Mouse (Mus musculus) thymus, postnatal 4 days (tissue): ENCODE measurements around the gene Dcun1d2.
"Not testable (repeated sequence)": the region's sequence is repeated elsewhere in the genome, so short reads cannot be mapped to it uniquely, and the experiment has no call there.

Experiments
- DNase-seq: peaks from one replicate; pipeline ENCODE4 v3.0.0; 2021

Gene Dcun1d2

DNA sequence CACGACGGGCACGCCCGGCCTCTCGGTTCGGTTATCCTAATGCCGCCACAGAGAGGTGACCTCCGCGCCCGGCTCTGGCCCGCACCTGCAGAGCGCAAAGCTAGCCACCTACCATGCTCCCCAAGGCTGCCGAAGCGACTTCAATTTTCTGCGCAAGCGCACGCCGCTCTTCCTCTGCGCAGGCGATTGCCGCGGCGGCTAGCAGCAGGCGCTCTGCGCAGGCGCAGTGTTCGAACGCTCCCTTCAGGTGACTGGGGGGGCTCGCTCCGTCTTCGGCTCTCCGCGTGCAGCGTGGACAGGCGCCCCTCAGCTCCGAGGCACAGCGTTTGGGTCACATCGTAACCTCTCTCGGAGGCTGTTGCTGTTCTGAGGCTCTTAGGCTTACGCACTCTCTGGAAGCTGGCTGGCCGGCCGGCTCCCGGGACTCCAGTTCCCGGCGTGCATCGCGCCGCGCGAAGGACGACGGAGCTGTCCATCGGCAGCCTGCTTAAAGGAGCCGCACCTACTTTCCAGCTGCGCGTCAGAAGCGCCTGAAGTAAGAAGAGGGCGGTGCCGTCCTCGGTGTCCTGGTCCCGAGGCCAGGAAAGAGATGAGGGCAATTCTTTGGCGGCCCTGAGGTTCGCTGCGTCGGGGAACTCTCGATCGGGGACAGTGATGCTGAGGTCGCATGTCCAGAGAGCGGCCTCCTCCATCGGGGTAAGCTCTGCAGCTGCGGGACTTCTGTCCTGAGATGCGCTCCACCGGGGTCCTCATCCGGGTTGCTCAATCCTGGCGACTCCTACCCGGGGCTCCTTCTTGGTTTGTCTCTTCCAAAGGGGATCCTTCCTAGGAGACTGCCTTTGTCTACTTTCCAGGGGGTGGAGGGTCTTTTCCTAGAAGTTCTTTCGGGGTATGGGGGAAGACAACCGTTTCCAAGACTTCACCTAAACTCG, at the start of gene Dcun1d2, which contains the start of gene Tmco3:
TSS of gene Dcun1d2 (minus strand) at position 440 of the 932 bp plus-strand sequence.
TSS of gene Tmco3 (plus strand) at position 499 of the 932 bp plus-strand sequence.
- peak; percentile 99 for DNase-seq

DNA sequence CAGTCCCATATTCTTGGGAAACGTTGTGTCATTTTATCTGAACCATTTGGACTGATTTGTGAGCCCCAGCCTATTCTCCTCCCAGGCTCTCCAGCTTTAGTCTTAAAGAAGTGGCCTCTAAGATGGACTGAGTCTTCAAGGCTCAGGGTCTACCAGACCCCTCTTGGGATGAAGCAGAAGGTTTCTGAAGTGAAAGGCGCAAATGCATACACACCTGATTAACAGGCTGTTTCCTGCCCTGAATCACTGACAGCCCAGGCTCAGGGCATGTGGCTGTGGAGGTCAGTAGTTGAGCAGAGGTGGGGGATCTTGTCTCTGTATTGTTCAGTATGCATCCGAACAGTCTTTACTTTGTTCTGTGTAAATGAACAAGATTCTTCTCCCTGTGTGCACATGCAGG, 49.7 kb upstream of the Dcun1d2 start:
- DNase-seq: no peak

DNA sequence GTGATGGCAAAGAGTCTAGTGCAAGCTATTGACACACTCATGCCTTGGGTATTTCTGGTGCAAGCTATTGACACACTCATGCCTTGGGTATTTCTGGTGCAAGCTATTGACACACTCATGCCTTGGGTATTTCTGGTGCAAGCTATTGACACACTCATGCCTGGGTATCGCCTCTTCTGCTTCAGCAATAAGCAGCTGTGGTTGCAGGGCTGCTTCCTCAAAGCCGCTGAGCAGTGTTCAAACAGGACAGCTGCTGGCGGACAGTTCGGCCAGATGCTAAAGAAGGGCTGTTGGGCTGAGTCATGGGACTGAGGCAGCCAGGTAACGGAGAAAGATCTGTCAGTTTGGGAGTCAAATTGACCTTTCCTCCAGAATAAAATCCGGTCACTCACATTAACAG, 49.3 kb upstream of the Dcun1d2 start:
- DNase-seq: not testable (repeated sequence)

DNA sequence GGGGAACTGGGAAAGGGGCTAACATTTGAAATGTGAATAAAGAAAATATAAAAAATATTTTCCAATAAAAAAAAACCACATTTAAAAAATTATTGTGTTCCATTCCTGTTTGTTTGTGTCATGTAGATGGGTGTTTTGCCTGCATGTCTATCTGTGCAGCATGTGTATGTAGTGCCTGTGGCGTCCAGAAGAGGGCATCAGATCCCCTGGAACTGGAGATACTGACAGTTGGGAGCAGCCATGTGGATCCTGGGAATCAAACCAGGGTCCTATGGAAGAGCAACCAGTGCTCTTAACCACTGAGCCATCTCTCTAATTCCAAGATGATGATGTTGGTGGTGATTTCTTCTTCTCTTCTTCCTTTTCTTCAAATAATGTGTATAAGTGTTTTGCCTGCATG, 46.7 kb upstream of the Dcun1d2 start:
- peak; percentile 37 for DNase-seq

DNA sequence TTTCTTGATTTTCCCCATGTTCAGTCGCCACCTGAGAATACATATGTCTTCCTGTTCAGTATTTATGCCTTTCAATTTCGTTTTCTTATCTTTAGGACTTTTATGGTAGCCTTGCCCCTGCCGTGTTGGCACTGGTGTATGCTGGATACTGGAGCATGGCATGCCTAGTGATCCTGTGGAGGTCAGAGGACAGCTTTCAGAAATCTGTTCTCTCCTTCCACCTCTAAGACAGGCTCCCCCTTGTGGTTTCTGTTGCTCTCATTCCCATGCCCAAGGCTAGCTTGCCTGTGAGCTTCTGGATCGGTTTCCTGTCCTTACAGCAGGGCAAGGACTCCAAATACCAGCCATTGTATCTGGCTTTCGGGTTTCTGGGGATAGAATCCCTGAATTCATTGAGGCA, 38.7 kb upstream of the Dcun1d2 start:
- DNase-seq: peak; percentile 49

DNA sequence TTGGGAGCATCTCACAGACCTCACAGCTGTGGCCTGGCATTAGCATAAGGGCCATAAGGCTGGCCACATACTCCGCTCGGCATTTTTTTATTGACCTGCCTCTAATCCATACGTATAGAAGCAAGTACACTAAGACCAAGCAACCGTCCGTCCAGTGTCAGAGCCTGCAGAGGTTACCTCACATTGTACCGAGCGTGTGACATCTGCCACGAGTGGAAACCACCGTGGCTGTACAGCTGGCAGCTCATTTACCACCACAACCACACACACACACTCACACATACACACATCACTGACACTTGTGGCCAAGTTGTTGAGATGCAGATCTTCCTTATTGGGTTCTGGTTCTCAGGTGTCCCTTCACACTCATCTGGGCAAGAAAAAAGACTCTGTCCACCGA, 28.7 kb upstream of the Dcun1d2 start:
- peak; percentile 39 for DNase-seq

DNA sequence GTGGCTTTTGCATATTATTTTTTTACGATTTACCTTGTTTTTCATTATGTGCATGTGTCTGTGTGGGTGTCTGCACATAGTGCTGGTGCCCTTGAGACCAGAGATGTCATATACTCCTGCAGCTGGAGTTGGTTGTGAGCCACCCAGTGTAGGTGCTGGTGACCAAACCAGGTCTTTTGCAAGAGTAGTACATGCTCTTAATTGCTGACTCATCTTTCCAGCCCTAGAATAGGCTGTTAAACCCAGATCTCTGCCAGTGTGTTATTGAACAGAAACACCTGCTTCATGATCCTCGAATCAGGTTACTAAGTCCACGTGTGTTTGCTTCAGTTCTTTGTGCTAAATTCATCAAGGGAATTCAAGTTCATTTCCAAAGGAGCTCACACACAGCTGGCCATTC, 27.0 kb upstream of the Dcun1d2 start:
- no peak for DNase-seq

DNA sequence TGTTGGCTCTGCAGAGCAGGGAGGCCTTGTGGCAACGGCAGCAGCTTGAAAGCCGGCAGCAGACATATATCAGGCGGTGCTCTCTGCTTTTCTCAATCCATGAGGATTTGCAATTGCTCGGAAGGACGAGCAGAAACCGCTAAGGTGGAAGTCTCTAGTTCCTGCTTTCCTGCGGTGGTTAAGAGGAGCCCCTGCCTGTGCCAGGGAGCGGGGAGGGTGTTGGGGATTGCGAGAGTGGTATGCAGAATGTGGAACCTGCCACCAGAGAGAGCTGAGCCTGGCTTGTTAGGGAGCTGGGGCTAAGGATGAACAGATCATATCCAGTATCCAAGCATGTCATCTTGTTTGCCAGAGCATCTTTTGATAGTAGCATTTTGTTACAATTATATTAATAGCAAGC, 19.0 kb upstream of the Dcun1d2 start:
- no peak for DNase-seq

DNA sequence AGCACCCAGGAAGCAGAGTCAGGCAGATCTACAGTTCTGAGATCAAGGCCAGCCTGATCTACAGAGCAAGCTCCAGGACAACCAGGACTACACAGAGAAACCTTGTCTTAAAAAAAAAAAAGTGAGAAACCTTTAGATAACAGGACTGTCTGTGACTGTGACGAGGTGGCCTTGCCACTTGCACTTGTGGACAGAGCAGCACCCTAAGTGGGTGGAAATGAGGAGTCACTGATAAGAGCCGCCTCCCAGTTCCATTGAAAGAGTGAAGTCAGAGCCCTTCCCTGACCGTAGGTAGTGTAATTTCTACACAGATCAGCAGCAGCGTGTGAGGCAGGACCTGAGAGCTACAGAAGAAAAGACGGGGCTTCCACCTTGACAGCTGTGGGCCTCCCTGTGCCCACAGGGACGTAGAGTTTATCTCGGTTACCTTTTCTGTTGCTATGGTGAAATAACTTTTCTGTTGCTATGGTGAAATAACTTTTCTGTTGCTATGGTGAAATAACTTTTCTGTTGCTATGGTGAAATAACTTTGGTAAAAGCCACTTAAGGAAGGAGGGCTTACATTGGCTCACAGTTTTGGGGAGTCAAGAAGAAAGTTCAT, 18.5 kb upstream of the Dcun1d2 start:
- no peak for DNase-seq

DNA sequence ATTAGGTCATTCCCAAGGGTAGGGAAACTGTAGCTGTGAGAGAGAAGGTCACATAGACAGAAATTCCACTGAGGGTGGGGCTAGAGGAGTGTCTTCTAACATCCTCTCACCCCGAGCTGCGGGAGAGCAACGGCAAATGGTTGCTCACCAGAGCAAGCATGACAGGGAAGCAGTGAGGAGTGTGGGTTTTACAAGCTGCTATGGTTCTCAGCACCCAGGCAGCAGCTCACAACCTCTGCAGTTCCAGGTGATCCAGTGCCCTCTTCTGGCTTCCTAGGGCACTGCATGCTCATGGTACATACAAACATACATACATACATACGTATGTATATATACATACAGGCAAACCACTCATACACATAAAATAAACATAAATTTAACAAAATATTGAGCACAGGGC, 18.0 kb upstream of the Dcun1d2 start:
- DNase-seq: no peak

DNA sequence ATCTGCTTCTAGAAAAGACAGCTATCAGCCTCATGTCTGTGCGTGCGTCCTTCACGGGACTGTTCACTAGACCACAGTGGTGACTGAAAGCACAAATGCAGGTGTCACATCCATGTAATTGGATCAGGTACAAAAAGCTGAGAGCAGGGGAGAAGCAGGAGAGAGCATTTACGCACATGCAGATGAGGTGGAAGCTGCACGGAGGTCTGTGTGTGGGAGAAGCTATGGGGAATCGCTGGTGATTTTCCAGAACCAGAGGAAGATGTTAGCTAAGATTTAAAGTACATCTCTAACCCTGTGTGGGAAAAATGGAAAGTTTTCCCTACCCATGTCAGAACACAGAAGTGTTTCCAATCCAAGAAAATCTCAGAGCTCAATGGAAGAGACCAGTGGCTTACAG, 17.5 kb upstream of the Dcun1d2 start:
- no peak for DNase-seq

DNA sequence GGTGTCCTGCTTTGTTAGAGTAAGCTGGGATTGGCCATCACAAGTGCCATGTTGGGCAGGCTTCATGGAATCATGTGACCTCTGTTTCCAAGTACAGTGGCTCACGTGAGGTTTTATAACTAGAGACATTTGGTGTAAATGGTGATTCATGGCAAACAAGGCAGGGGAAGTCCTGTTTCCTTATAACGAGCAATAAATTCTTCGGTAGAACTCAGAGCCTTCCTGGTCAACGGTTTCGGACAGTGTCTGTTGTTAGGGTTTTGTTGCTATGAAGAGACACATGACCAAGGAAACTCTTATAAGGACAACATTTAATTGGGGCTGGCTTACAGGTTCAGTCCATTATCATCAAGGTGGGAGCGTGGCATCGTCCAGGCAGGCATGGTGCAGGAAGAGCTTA, 13.1 kb upstream of the Dcun1d2 start:
- DNase-seq: no peak

DNA sequence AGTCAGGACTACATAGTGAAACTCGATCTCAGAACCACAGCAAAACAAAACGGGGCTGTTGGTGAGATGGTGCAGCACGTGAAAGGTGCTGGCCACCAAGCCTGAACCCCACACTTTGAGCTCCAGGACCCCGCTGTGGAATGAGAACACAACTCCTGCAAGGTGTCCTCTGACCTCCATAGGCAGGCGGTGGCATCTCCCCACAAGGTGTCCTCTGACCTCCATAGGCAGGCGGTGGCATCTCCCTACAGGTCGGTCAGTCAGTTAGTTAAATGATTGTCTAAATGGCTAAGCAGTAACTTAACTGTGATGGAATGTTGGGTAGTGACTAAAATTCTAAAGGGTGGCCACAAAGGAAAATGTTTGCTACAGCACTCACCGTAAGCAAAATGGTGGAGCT, 11.6 kb upstream of the Dcun1d2 start:
- DNase-seq: no peak

DNA sequence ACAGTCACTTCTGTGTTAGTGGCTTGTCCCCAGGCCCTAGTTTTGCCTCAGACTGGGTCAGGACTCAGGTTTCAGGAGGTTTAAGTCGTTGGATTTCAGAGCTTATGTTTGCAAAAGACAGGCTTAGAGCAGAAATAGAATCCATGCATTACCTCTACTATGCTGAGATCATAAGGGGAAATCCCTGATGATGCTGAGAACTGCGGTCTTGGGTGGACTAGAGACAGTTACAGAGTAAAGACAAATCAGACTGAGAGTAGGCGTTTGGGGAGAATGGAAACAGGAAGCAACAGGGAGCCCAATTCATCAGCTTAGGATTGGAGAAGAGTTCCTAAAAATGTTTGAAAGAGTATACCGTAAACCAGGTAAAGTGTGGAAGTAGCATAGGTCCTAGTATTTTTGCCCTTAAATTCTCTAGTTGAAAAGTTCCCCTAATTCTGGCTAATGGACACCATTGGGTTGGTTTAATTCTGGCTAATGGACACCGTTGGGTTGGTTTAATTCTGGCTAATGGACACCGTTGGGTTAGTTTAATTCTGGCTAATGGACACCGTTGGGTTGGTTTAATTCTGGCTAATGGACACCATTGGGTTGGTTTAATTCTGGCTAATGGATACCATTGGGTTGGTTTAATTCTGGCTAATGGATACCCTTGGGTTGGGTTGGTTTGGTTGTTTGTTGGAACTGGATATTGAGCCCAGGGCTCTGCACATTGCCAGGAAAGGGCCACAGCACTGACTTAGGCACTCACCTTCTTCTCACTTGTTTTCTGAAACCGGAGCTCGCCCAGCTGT, 5.9 kb upstream of the Dcun1d2 start:
- DNase-seq: no peak

DNA sequence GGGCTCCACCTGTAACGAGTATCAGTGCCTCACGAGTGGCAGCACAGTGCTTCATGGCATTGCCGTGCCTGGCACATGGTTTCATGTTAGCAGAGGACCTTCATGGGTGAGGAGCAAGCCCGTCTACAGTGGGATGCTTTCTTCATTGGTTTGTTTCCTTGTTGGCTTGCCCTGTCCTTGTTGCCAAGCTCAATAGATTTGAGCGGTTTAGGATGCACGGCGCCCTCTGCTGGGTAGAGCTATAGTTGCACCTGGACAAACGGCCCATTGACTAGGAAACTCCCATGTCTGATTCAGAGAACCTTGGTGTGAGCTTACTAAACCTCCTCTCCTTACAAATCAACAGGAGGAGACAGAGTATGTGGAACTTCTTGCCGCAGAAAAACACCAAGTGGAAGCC, 4.4 kb upstream of the Dcun1d2 start:
- DNase-seq: peak; percentile 83

DNA sequence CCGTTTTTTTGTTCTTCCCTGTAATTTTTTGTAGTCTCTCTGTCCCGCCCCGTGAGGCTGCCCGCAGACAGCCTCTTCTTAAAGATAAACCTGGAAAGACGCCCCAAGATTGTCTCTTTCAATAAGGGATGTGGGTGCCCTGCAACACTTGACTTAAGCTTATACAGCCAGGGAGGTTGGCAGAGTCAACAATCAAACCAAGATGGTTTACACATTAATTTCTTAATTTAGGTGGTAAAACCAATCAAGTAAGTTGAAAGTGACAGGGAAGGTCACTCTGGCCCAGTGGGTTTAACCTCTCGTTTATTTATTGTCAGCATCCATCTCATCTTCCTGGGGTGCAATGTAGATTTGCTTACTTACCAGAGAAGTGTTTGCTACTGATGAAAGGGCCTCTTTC, 715 bp upstream of the Dcun1d2 start:
- DNase-seq: peak; percentile 15

DNA sequence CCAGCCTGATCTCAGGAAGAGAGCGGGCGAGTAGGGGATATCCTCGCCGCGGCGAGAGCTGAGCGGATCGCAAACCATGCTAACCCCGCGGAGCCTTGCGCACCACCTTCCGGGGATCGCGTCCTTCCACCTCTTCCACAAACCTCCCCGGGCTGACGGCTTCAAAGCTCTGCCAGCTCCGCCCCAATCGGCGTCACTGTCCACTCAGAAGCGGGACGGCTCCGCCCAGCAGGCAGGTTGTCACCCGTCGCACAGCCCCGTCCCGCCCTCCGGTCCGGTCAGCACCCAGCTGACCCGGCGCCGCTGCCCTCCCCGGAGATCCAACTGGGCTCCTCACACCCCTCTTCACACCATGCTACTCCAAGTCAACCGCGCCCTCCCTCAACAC, 633 bp downstream of the Dcun1d2 start:
- peak; percentile 85 for DNase-seq

DNA sequence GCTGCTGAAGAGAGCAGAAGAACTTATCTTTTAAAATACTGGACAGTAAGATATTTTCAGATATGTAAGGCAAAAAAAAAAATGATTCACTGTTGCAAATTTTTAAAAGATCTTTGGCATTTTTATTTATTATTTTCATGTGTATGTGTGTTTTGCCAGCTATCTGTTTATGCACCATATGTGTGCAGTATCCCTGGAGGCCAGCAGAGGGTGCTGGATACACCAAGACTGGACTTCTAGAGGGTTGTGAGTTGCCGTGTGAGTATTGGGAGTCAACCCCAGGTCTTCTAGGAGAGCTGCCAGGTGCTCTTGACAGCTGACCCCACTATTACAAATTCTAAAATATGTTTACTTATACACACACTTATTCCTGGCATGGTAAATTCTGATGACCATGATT, 4.7 kb downstream of the Dcun1d2 start:
- no peak for DNase-seq

DNA sequence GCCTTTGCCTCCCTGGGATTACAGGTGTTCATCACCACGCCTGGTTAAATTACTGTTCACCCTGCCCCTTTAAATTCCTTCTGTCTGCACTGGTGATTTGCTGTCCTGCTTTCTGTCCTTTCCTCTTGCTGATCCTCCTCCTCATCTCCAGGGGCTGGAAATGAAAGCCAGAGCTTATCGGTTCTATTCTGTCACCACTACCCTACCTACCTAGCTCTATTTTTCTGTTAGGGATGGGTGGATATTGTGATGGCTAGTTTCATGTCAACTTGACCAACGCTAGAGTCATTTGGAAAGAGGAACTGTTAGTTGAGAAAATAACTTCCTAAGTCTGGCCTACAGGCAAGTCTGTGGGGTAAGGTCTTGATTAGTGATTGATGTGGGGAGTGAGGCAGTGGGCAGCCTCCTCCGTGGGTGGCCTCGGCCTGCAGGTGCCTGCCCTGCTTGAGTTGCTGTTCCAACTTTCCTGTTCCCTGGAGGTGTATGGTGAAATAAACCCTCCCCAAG, 10.9 kb downstream of the Dcun1d2 start:
- no peak for DNase-seq

DNA sequence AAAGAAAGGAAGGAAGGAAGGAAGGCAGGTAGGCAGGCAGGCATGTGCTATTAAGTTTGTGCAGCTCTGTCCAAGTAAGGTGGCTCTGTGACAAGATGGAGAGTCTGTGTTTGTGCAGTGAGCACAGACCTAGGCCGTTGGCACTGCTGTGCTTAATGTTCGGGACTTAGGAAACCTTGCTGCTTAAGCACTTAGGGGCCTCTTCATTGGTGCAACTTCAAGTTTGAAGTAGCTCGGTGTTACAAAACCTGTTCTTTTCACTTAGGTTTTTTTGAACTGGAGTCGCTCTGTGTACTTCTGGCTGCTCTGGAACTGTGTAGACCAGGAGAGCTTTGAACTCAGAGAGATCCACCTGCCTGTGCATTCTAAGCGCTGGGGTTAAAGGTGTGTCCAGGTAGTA, 15.1 kb downstream of the Dcun1d2 start:
- no peak for DNase-seq

DNA sequence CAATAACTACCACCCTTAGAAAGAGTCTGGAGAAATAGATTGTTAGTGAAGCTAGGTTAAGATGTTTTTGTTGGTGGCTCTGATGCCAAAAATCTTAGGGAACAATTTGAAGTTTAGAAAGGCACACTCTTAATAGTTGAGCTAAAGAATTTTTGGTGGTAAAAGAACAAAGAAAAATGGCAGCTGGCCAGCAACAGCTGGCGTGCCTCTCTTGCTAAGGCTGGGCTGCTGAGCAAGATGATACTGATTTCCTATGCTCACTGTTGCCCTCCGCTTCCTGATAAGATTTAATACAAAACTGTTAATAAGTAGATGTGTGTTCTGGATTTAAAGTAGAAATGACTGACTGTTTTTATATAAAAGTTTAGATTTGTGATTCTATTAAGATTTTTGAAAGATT, 20.4 kb downstream of the Dcun1d2 start:
- DNase-seq: no peak

DNA sequence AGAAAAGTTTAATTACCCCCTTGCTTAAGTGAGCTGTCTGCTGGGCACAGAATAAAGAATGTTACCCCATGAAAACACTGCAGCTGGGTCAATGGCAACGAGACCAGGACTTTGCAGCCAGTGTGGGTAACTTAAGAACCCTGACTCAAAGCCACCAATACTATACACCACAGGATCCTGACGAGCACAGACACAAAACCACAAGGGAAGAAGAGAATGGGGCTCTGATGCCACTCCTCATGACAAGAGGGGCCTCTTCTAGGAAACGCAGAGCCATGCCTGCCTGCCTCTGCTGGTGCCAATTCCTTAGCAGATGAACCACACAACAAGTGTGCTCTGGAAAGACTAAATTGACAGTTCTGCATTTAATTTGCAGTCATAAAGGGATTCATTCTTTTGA, 24.6 kb downstream of the Dcun1d2 start:
- no peak for DNase-seq

DNA sequence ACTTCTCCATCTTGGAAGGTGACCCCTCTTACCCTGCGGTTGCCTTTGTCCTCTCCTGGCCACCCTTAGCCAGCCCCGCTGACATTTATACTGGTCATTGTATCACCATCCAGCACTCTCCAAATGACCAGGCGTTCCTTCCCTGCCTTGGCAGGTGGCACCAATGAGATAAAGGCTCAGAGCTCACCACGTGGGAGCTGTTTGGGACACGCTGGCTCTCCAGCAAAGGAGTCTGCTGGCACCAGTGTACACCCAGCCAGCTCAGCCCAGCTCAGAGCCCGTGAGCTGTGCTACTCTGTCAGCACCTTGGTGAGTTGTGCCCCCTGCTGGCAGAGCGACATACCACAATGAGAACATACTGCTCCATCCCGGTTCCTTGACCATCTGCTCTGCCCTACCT, 33.9 kb downstream of the Dcun1d2 start, which contains the start of gene Adprhl1:
TSS of gene Adprhl1 (minus strand) at position 144 of the 400 bp plus-strand sequence.
- DNase-seq: peak; percentile 87
